Mouse (Mus musculus) heart, adult 2 months (tissue): Measurements from ENCODE around the gene Myct1.

ENCODE experiments used
- CTCF ChIP-seq: fragments of 200-600 bp; IDR thresholded peaks from 2 replicates; pipeline ENCODE4 v1.8.1; 2022; ENCODE audit warnings: antibody characterized with exemption, mild to moderate bottlenecking, moderate library complexity
- POLR2A ChIP-seq: fragments of 200-500 bp; IDR thresholded peaks from 2 replicates; pipeline ENCODE4 v1.6.1; 2011; ENCODE audit warnings: mild to moderate bottlenecking, low read depth, low read length, control low read depth; ENCODE audit not compliant: insufficient read depth

DNA sequence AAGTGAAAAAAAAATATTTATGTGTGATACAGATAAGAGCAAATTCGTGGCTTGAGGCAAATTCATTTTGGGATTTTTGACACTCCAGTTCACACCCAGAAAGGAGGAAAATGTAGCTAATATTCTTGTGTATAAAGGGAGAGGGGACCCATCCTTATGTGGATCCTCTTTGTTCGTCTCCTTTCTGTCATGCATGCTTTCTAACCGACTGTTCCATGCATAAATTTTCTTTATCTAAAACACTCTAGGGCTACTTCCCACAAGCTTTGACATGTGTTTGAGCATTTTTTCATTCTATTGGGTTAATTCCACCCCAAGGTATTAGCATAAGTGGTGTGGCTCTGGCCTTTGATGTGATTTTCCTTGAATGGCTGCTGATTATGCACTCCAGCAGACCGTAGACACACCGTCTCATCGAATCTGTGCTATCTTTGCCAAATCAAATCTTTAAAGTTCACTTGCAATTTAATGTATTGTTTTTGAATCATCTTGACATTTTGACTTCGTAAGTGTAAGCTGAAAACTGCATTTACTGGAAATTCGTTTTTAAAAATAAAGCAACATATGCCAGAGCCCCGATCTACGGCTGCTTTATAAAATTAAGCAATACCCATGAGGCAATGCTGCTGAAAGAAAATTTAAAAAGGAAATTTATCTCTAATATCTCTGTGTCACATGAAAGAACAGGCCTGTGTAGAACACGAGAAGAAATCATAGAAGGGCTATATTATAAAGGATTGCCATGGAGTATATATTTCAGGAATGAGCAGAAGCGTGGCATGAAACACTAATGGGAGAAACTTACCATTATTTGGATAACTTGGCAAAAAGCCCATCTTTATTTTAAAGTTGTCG, 21.8 kb downstream of the Myct1 start:
- no peak for TF ChIP-seq CTCF
- TF ChIP-seq POLR2A: no peak
